Mouse (Mus musculus) midbrain, embryonic 10.5 days (tissue): ENCODE data around the gene Toe1. TPM values are rescaled to one million over a fixed set of nuclear protein-coding genes. Genes with fewer than 3 reads are reported as not detected.

ENCODE experiments used
- DNase-seq: peaks from one replicate; pipeline ENCODE4 v3.0.0-alpha.2; 2017; ENCODE audit warnings: low spot score
- H3K27ac ChIP-seq: fragments of 300-500 bp; sonication (generic); replicated peaks from 2 replicates; pipeline ENCODE4 v1.5.1; 2016; ENCODE audit warnings: mild to moderate bottlenecking
- H3K27me3 ChIP-seq: fragments of 300-500 bp; sonication (generic); 2 replicates; pipeline ENCODE4 v1.6.1; 2016; ENCODE audit warnings: low read depth, mild to moderate bottlenecking; ENCODE audit not compliant: poor library complexity, severe bottlenecking
- H3K36me3 ChIP-seq: fragments of 300-500 bp; sonication (generic); 2 replicates; pipeline ENCODE4 v1.6.1; 2016; ENCODE audit warnings: mild to moderate bottlenecking, moderate library complexity
- H3K4me1 ChIP-seq: fragments of 300-500 bp; sonication (generic); 2 replicates; pipeline ENCODE4 v1.6.1; 2016
- H3K4me3 ChIP-seq: fragments of 300-500 bp; sonication (generic); 2 replicates; pipeline ENCODE4 v1.5.1; 2016; ENCODE audit warnings: mild to moderate bottlenecking, moderate library complexity
- H3K9me3 ChIP-seq: fragments of 300-500 bp; sonication (generic); replicated peaks from 2 replicates; pipeline ENCODE4 v1.6.1; 2016; ENCODE audit warnings: mild to moderate bottlenecking
- whole genome bisulfite sequencing: fragments of 180-500 bp; shearing (Covaris S2); methylation state at CpG from one replicate; pipeline ENCODE4 v1.1.7; 2016; 5-methylcytosine and 5-hydroxymethylcytosine counted together
- polyA plus RNA-seq: library from polyadenylated mRNA; unstranded; fragments of >200 nt; fragmentation: Nextera tagmentation; extraction: Ambion mirVana; gene quantifications from 2 replicates; pipeline ENCODE4 v1.2.1, GENCODE M21; 2016

Gene Toe1
- polyA plus RNA-seq, 1 experiment from 2014 or later, result 40.9 TPM

DNA sequence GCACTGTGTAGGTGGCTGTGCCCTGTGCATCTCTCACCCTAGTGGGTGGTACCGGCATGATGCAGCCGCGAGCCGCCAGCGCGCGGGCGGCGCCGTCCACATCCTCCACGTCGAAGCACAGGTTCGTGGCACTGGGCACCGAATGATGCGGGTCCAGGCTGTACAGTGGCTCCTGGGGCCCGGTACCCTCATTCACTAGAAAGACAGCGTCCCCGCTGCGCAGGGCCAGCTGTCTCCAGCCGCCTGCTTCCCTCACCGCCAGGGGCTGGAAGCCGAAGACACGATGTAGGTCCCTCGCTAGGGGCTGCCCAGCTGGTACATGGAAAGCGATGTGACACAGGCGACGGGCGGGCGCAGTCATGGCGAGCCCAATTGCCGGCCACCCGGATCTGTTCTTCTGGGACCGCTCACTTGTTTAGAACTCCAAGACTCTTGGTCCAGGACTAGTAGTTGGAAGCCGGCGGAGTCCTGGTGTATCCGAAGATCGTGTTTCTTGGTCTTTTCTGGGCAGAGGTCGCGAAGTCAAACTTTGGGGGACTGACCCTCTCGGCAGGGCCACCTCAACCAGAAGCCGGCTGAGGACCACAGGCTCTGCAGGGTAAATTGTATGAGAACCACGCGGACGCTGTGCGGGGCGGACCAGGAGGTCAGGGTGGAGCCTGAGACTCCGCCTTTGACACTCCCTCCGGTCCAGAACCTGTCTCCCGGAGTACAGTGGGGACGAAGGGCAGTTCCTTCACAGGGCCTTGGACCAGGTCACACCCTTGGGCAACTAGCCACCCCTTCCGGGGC lies 13.7 kb upstream of the Toe1 start:
- DNase-seq, result peak; percentile 76
- H3K4me1 ChIP-seq, result peaks cover 37% of the 10 kb centered on the region
- H3K36me3 ChIP-seq, result peaks cover 25% of the 10 kb centered on the region
- H3K4me3 ChIP-seq, result peak overlapping the region; percentile 55
- H3K9me3 ChIP-seq, result no peaks in the 10 kb centered on the region
- H3K27me3 ChIP-seq, result peaks cover 42% of the 10 kb centered on the region
- peak overlapping the region; percentile 71 for H3K27ac ChIP-seq
- WGBS, result under 1% methylated on average over 51 of the region's 51 CpGs

DNA sequence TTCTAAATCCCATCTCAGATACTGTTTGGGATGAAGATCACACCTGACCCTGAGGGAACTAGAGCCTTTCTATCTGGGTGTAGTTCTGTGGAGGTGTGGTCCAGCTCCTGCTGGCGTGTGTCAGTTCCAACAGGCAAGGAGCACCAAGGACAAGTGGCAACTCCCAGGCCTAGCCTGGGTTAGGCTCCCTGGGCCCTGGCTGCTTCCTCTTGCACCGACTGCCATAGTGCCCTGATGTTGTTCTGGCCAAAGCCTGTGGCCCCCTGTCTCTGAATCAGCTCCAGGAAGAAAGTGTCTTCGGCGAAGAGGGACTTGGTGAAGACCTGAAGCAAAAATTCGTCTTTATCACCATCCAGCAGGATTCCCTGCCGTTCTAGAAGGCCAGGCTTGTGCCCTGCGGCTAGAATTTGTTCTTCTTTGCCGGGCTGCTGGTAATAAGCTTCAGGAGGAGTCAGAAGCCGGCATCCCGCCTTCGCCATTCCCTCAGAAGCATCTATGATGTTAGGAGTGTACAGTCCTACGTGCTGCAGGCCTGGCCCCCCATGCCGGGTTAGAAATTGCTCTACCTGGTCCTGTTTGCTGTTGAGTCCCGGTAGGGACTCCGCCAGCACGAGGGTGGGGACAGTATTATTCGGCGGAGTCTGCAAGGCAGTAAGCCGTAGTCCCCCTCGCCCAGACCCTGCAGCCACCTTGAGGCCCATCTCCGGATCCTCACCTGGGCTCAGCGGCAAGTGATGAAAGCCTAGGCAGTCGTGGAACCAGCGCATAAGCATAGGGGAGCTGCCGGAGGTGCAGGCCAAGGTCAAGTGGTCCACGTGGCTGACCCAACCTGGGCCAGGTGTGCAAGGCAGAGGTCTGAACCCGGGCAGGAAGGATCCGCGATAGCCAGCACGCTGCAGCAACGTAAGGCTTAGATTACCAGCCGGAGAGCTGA lies 12.8 kb upstream of the Toe1 start:
- H3K36me3 ChIP-seq, result peaks cover 33% of the 10 kb centered on the region
- H3K9me3 ChIP-seq, result no peaks in the 10 kb centered on the region
- 23% methylated on average over 32 of the region's 32 CpGs for WGBS
- DNase-seq, result peak; percentile 19
- peak overlapping the region; percentile 55 for H3K4me3 ChIP-seq
- peaks cover 42% of the 10 kb centered on the region for H3K27me3 ChIP-seq
- peaks cover 33% of the 10 kb centered on the region for H3K4me1 ChIP-seq
- no peak overlapping the region; the same call in 1 of the 2 replicates for H3K27ac ChIP-seq

DNA sequence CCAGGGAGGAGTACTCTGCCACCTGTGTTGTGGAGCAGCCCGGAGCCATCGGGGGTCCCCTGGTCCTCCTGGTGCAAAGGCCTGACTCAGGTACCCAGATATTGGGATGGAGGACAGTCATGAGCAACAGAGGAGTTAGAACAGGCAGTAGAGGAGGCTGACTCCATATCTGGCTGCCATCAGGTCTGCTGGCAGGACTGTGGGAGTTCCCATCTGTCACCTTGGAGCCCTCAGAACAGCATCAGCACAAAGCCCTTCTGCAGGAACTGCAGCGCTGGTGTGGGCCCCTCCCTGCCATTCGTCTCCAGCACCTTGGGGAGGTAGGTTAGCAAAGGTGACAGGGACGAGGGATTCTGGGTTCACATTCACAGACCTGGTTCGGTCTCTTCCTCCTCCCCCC lies 10.0 kb upstream of the Toe1 start:
- H3K4me1 ChIP-seq, result peaks cover 17% of the 10 kb centered on the region
- peaks cover 47% of the 10 kb centered on the region for H3K36me3 ChIP-seq
- 92% methylated on average over 6 of the region's 6 CpGs for WGBS
- H3K27me3 ChIP-seq, result peaks cover 37% of the 10 kb centered on the region
- H3K27ac ChIP-seq, result no peak overlapping the region
- no peaks in the 10 kb centered on the region for H3K9me3 ChIP-seq
- no peak for DNase-seq
- no peak overlapping the region for H3K4me3 ChIP-seq

DNA sequence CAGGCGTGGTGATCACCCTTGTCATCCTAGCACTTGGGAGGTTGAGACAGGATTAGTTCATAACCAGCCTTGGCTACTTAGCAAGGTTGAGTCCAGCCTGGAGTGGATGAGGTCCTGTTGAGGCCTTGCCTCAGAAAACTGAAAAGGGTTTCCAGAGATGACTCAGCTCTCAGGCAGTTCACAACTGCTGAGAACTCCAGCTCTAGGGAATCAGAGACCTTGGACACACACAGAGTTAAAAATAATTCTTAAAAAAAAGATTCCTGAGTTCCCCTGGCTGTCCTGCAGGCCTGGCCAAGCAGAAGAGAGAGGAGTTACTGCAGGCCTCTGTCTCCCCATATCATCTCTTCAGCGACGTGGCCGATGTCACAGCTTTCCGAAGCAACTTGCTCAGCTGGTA lies 7.8 kb upstream of the Toe1 start:
- DNase-seq, result no peak
- peaks cover 3% of the 10 kb centered on the region for H3K4me1 ChIP-seq
- H3K27ac ChIP-seq, result no peak overlapping the region
- H3K36me3 ChIP-seq, result peaks cover 50% of the 10 kb centered on the region
- no peaks in the 10 kb centered on the region for H3K9me3 ChIP-seq
- H3K4me3 ChIP-seq, result no peak overlapping the region
- 90% methylated on average over 5 of the region's 5 CpGs for WGBS
- H3K27me3 ChIP-seq, result peaks cover 17% of the 10 kb centered on the region

DNA sequence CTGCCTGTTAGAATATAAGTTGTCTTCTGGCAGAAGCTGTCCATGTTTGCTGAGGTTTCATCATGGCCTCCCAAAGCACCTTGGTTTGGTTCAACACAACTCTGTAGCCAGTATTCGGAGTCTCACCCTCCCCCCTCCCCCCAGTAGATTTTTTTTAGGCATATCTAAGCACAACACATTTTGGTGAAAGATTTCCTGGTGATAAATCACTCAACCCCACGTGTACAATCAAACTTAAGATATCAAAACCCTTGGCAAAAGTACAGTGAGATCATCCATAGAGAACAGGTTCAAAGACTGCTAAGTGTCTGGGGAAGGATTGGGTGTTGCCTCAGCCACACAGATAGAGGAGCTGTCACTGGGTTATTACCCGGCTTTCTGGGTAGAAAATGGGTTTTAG lies 3.6 kb upstream of the Toe1 start:
- Histone ChIP-seq H3K4me1 (peaks cover 12% of the 10 kb centered on the region), H3K9me3 (no peaks in the 10 kb centered on the region), H3K4me3 (no peak overlapping the region), H3K27ac (no peak overlapping the region), H3K27me3 (no peaks in the 10 kb centered on the region), H3K36me3 (peaks cover 28% of the 10 kb centered on the region)
- no peak for DNase-seq
- WGBS, result 86% methylated on average over 3 of the region's 3 CpGs

DNA sequence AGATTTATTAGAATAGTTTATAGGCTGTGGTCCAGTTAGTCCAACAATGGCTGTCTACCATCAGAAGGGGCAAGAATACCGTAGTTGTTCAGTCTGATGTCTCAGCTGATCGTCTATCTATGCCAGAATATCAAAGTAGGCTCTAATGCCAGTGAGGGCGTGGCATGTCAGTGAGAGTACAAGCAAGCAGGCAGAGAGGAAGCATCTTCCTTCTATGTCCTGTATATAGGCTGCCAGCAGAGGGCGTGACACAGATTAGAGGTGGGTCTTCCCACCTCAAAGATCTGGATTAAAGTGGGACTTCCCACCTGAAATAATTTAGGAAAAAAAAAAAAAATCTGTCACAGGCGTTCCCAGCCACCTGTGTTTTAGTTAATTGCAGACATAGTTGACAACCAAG lies 7.5 kb downstream of the Toe1 start:
- Histone ChIP-seq H3K27me3 (no peaks in the 10 kb centered on the region), H3K36me3 (peaks cover 36% of the 10 kb centered on the region), H3K9me3 (no peaks in the 10 kb centered on the region), H3K4me3 (no peak overlapping the region), H3K4me1 (no peaks in the 10 kb centered on the region), H3K27ac (no peak overlapping the region)
- WGBS, result 51% methylated on average over 5 of the region's 5 CpGs
- DNase-seq, result peak; percentile 30

DNA sequence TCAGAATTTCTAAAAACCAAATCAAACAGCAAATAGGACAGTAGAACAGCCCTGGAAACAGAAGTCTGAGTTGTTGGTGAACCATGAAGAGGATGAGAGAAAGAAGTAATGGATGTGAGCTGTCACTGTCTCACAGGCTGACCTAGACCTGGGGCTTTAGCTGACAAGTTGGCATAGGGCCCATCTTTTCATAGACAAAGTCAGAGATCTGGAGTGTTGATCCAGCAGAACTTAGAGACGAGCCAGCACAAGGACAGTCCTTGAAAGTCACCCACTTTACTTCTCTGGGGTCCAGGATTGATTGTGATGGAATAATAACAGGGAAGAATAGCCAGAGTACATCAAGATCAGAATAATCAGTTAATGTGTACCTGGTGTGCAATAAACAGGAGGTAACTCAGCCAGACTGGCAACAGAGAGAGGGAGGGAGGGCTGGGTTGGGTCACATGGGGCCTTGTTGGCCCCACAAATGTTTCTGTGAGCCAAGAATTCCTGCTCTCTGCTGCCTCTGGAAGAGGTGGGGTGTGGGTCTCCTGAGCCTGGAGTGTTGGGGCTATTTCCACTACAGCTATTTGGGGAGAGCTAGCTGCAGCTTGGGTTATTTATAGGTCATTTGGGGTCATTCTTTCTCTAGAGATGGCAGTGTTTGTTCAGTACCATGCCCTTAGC lies 10.9 kb downstream of the Toe1 start:
- no peaks in the 10 kb centered on the region for H3K27me3 ChIP-seq
- H3K27ac ChIP-seq, result no peak overlapping the region
- H3K9me3 ChIP-seq, result no peaks in the 10 kb centered on the region
- peaks cover 2% of the 10 kb centered on the region for H3K36me3 ChIP-seq
- no peak overlapping the region for H3K4me3 ChIP-seq
- DNase-seq, result no peak
- 86% methylated on average over 1 of the region's 1 CpGs for WGBS
- H3K4me1 ChIP-seq, result no peaks in the 10 kb centered on the region

DNA sequence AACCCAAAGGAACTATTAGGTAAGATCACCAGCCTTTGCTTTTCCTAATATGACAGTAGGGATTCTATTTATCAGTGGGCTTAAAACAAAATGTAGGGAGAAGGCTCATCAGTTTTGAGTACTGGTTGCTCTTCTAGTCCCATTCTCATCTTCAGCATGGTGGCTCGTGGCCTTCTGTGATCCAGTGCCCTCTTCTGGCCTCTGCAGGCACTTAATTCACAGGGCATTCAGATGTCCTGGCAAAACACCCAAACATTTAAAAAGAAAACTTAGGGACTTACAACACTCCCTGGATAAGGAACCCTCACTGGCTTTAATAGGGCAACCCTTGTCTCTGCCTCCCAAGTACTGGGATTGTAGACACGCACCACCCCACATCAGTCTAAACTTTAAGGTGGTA lies 13.2 kb downstream of the Toe1 start:
- WGBS, result 86% methylated on average over 2 of the region's 2 CpGs
- no peak for DNase-seq
- Histone ChIP-seq H3K4me1 (no peaks in the 10 kb centered on the region), H3K36me3 (no peaks in the 10 kb centered on the region), H3K27ac (no peak overlapping the region), H3K27me3 (no peaks in the 10 kb centered on the region), H3K4me3 (no peak overlapping the region), H3K9me3 (no peaks in the 10 kb centered on the region)

DNA sequence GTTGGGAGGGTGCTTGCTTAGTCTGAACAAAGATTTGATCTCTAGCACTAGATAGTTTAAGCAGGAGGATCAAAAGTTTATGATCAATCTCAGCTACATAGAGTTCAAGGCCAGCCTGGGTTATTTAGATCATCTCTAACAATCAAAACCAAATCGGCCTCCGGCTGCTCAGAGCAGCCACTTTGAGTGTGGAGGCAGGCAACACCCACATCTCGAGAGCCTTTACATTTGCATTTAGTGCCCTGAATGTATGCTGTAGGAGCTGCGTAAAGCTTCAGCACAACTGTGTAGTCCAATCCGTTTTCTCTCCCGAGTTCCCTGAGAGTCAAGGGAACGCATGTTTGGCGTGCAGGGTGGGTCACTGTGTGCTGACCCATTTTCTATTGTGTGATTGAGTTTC lies 15.0 kb downstream of the Toe1 start:
- Histone ChIP-seq H3K4me1 (0 out of 2 replicates have a peak, but pooled peaks cover 3% of the 10 kb centered on the region), H3K4me3 (no peak overlapping the region), H3K27me3 (no peaks in the 10 kb centered on the region), H3K36me3 (no peaks in the 10 kb centered on the region), H3K27ac (no peak overlapping the region), H3K9me3 (no peaks in the 10 kb centered on the region)
- DNase-seq, result no peak
- WGBS, result 91% methylated on average over 8 of the region's 8 CpGs

DNA sequence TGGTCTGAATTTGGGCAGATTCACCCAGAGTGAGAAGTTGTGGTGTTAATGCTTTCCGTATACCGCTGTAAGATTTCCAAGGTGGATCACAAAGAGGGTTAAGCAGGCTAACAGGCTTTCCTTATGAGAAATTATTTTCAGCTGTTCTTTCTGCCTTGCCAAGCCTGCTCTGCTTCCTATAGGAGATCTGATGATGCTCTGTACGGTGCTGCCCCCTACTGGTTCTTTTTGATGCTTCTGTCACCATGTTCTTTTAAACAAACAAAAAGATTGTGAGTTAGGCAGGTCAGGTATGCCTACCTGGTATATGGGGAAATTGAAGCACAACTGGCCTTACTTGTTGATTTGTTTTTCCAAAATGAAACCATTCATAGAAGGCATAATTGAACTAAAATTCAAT lies 18.5 kb downstream of the Toe1 start:
- DNase-seq, result peak; percentile 73
- Histone ChIP-seq H3K36me3 (no peaks in the 10 kb centered on the region), H3K27me3 (no peaks in the 10 kb centered on the region), H3K27ac (no peak overlapping the region), H3K4me1 (0 out of 2 replicates have a peak, but pooled peaks cover 3% of the 10 kb centered on the region), H3K4me3 (no peak overlapping the region), H3K9me3 (0 out of 2 replicates have a peak, but pooled peaks cover 5% of the 10 kb centered on the region)
- 10% methylated on average over 3 of the region's 3 CpGs for WGBS

DNA sequence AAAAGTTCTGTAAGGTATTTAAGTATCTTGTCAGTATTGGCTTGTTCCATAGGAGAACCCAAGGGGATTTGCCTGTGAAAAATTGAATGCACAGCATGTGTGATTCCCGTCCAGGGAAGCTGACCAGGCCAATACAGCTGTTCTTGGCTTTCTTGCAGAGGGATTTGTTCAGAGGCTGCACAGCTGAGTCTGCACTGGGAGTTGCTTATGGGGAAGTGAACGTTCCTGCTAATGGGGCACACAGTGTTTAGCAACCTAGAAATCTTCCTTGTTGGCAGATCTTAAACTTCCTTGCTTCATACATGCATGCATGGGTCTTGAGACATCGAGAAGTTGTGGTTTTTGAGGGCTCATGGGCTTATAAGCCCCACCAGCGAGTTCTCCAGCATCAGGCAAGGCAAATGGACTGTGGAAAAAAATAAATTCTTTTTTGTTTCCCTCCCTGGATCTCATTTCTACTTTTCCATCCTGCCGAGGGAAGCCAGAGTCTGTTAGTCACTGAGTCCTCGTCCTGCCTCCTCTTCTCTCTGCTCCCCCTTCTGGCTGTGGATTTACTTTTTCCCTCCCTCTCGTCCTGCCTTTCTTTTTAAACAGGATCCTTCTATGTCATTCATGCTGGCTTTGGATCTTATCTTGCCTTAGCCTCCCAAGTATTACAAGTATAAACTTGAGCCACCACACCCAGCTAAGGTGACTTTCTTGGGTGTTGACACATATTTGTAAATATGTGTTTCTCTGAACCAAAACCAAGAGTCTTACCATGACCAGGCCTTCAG lies 19.3 kb downstream of the Toe1 start:
- no peak overlapping the region for H3K4me3 ChIP-seq

DNA sequence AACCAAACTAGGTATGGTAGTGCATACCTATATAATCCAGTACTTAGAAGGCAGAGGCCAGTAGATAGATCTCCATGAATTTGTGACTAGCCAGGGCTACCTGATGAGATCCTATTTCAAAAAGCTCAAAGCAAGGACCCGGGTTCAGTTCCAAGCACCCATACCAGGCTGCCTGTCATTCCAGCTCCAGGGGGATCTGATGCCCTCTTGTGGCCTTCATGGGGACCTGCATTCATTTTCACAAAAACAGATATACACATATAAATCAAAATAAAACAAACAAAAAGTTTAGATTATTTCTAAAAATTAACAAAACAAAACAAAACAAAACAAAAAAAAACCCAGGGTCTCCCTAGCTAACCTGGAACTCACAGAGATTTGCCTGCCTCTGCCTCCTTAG lies 20.9 kb downstream of the Toe1 start:
- 93% methylated on average over 1 of the region's 1 CpGs for WGBS
- 0 out of 2 replicates have a peak, but pooled peaks cover 5% of the 10 kb centered on the region for H3K9me3 ChIP-seq
- H3K4me3 ChIP-seq, result no peak overlapping the region
- H3K27ac ChIP-seq, result no peak overlapping the region
- peaks cover 7% of the 10 kb centered on the region for H3K27me3 ChIP-seq
- no peaks in the 10 kb centered on the region for H3K36me3 ChIP-seq
- DNase-seq, result no peak
- H3K4me1 ChIP-seq, result peaks cover 18% of the 10 kb centered on the region

More for the DNA sequence above, 19.3 kb downstream of the Toe1 start:
- WGBS, result 45% methylated on average over 7 of the region's 7 CpGs
- no peak overlapping the region for H3K27ac ChIP-seq
- peaks cover 5% of the 10 kb centered on the region for H3K27me3 ChIP-seq
- no peak for DNase-seq
- H3K4me1 ChIP-seq, result 0 out of 2 replicates have a peak, but pooled peaks cover 3% of the 10 kb centered on the region
- H3K9me3 ChIP-seq, result 0 out of 2 replicates have a peak, but pooled peaks cover 5% of the 10 kb centered on the region
- no peaks in the 10 kb centered on the region for H3K36me3 ChIP-seq
